ENCODE assay signal across 24 mouse cellular contexts in the genomic region with DNA sequence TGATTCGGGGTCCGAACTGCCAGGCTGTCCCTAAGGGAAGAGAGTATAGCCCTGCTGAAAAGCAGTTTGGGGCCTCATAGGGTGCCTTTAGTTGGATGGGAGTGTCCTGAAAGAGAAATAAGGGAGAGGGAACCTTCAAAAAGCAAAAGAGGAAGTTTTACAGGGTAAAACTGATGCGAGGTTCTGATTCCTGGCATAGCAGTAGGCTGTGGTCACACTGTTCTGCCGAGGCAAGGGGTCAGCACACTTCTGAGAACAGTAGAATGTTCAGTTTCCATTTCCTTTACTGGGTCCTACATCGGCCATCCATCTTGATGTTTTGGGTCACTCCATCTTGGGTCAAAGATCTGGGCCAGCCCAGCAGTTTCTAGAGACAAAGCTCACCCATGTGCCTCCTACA.
"Had no signal": no experiment of that assay in that cellular context is flagged by ENCODE, and none has a peak within 500 bp of the region (broad histone marks: within the 10 kb centered on the region; RNA-seq: fewer than 3 reads in every experiment).

No protein-coding gene starts in this region.

- H3K27me3 ChIP-seq: heart, embryonic 12.5 days; hindbrain, embryonic 15.5 days; kidney, embryonic 15.5 days; limb, embryonic 13.5 days; limb, embryonic 15.5 days; liver, embryonic 13.5 days had no signal

- ATAC-seq: hindbrain, postnatal 0 days; intestine, embryonic 16.5 days had no signal

- H3K4me3 ChIP-seq: heart, adult 2 months; heart, embryonic 12.5 days; hindbrain, embryonic 13.5 days; hindbrain, embryonic 15.5 days; kidney, embryonic 15.5 days; limb, embryonic 13.5 days; limb, embryonic 15.5 days; liver, embryonic 13.5 days had no signal

- H3K9ac ChIP-seq: heart, embryonic 12.5 days; hindbrain, embryonic 13.5 days; hindbrain, embryonic 15.5 days; kidney, embryonic 15.5 days; limb, embryonic 13.5 days; limb, embryonic 15.5 days; liver, embryonic 13.5 days had no signal

- H3K36me3 ChIP-seq: hindbrain, embryonic 13.5 days; hindbrain, embryonic 15.5 days; kidney, embryonic 15.5 days; limb, embryonic 13.5 days; limb, embryonic 15.5 days; liver, embryonic 13.5 days had no signal

- H3K4me2 ChIP-seq: heart, embryonic 12.5 days; hindbrain, embryonic 13.5 days; hindbrain, embryonic 15.5 days; kidney, embryonic 15.5 days; limb, embryonic 13.5 days; limb, embryonic 15.5 days; liver, embryonic 11.5 days; liver, embryonic 13.5 days had no signal

- DNase-seq: gastrocnemius, postnatal 14 days; gastrocnemius, postnatal 36 days; heart, adult 2 months; heart, postnatal 10 days; heart, postnatal 4 days; kidney, adult 11 months; kidney, adult 2 months; kidney, adult 9 months; kidney, postnatal 14 days; kidney, postnatal 36 days; layer of hippocampus, adult 9-11 months; layer of hippocampus, postnatal 36 days; left cerebral cortex, postnatal 4 days; liver, embryonic 13.5 days had no signal

- H3K4me1 ChIP-seq: kidney, embryonic 15.5 days; limb, embryonic 13.5 days; limb, embryonic 15.5 days; liver, embryonic 13.5 days had no signal

- H3K9me3 ChIP-seq: heart, embryonic 12.5 days; hindbrain, embryonic 13.5 days; hindbrain, embryonic 15.5 days; kidney, embryonic 15.5 days; limb, embryonic 13.5 days; limb, embryonic 15.5 days; liver, embryonic 13.5 days had no signal

- H3K27ac ChIP-seq: heart, adult 2 months; hindbrain, embryonic 13.5 days; hindbrain, embryonic 15.5 days; hindbrain, postnatal 0 days; kidney, embryonic 15.5 days; kidney, postnatal 0 days; limb, embryonic 13.5 days; limb, embryonic 15.5 days; liver, embryonic 13.5 days had no signal
